Mouse (Mus musculus) heart, adult 2 months (tissue): ENCODE measurements around the gene Ppp6r1.

Source experiments
- CTCF ChIP-seq: fragments of 200-600 bp; IDR thresholded peaks from 2 replicates; pipeline ENCODE4 v1.8.1; 2022; ENCODE audit warnings: antibody characterized with exemption, mild to moderate bottlenecking, moderate library complexity
- EP300 ChIP-seq: fragments of 200-500 bp; IDR thresholded peaks from 2 replicates; pipeline ENCODE4 v1.6.1; 2011; ENCODE audit warnings: low read depth, low read length, control low read depth; ENCODE audit not compliant: insufficient read depth
- POLR2A ChIP-seq: fragments of 200-500 bp; IDR thresholded peaks from 2 replicates; pipeline ENCODE4 v1.6.1; 2011; ENCODE audit warnings: mild to moderate bottlenecking, low read depth, low read length, control low read depth; ENCODE audit not compliant: insufficient read depth

DNA sequence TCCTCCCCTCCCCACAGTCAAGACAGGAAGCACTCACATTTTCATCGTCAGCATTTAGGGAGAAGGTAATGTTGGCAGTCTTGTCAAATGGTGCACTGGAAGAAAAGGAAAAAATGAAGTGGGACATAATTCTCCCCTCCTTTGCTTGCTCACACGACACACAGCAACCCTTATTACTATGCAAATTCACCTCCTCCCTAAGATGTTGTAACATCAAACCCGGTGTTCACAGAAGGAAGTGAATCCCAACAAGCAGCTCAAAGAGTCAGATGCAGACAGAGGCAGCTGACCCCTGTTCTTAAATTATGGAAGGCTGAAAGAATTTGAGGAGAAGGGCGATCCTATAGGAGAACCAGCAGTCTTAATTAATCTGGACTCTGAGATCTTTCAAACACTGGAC is 22.6 kb downstream of the Ppp6r1 start:
- TF ChIP-seq CTCF (no peak), EP300 (no peak), POLR2A (no peak)
